In the genomic region with DNA sequence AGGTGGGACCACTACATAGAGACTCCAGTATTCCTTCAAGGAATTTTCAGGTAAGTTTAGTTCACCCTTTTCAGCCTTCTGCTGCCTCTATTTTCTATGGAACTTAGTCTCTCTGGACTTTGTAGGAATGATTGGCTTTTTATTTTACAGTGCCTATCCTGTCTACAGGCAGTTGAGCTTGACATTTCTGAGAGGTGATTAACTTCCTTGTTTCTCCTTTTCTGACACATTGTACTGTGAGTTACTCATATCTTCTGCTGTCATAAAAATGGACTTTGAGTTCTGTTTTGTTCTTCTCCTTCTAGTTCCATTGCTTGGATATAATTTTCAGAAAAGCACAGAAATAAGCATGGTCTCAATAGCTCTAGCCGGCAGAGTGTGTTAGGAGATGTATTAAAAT, we compare ENCODE assay signal across 17 mouse cellular contexts.
"Had no signal": no experiment of that assay in that cellular context is flagged by ENCODE, and none has a peak within 500 bp of the region (broad histone marks: within the 10 kb centered on the region; RNA-seq: fewer than 3 reads in every experiment).

No protein-coding gene starts in this region.

- H3K4me1 ChIP-seq: neural tube, embryonic 12.5 days; neural tube, embryonic 13.5 days; neural tube, embryonic 15.5 days; stomach, embryonic 15.5 days had no signal

- H3K4me2 ChIP-seq: neural tube, embryonic 12.5 days; neural tube, embryonic 13.5 days; neural tube, embryonic 15.5 days; stomach, embryonic 15.5 days had no signal

- DNase-seq: retina, postnatal 1 day; right cerebral cortex, adult 18-20 months; right cerebral cortex, postnatal 14 days; right cerebral cortex, postnatal 25 days; right cerebral cortex, postnatal 4 days; spleen, adult 18-20 months; thymus, adult 18-20 months; thymus, adult 2 months; thymus, postnatal 14 days; thymus, postnatal 25 days; thymus, postnatal 36 days; thymus, postnatal 4 days had no signal

- H3K27me3 ChIP-seq: neural tube, embryonic 12.5 days; neural tube, embryonic 13.5 days; neural tube, embryonic 15.5 days; stomach, embryonic 15.5 days had no signal

- H3K27ac ChIP-seq: neural tube, embryonic 12.5 days; neural tube, embryonic 13.5 days; neural tube, embryonic 15.5 days; stomach, embryonic 15.5 days; stomach, postnatal 0 days had no signal

- H3K36me3 ChIP-seq: neural tube, embryonic 12.5 days; neural tube, embryonic 13.5 days; neural tube, embryonic 15.5 days; stomach, embryonic 15.5 days had no signal

- H3K4me3 ChIP-seq: neural tube, embryonic 12.5 days; neural tube, embryonic 13.5 days; neural tube, embryonic 15.5 days; stomach, embryonic 15.5 days had no signal

- H3K9ac ChIP-seq: neural tube, embryonic 12.5 days; neural tube, embryonic 13.5 days; neural tube, embryonic 15.5 days; stomach, embryonic 15.5 days had no signal

- H3K9me3 ChIP-seq: neural tube, embryonic 12.5 days; neural tube, embryonic 13.5 days; neural tube, embryonic 15.5 days; stomach, embryonic 15.5 days had no signal
